Mouse (Mus musculus): Measurements from ENCODE around the gene Mmp27. TPM values are rescaled to one million over a fixed set of nuclear protein-coding genes. Genes with fewer than 3 reads are reported as not detected.
A peak's percentile ranks its signal among the peaks of the same experiment; 100 is the strongest.

Mmp27 gene
- polyA plus RNA-seq, 1 experiment from 2014 or later: not detected

GRCm38 (mm10) chr9:7567923-7568322 lies 3.3 kb upstream of the Mmp27 start:
- no peak overlapping the region for H3K4me2 ChIP-seq (replicated peaks)
- H3K9me3 ChIP-seq: no peaks in the 10 kb centered on the region
- no peaks in the 10 kb centered on the region for H3K4me1 ChIP-seq
- H3K27ac ChIP-seq (replicated peaks): no peak overlapping the region
- no peaks in the 10 kb centered on the region for H3K36me3 ChIP-seq
- H3K4me3 ChIP-seq: no peak overlapping the region
- no peak overlapping the region for H3K9ac ChIP-seq (replicated peaks)
- H3K27me3 ChIP-seq: no peaks in the 10 kb centered on the region
- ATAC-seq (ENCODE audit: low FRiP score, low read depth): no peak
- WGBS: 75% methylated on average over 2 of the region's 2 CpGs

GRCm38 (mm10) chr9:7570485-7570884 lies 711 bp upstream of the Mmp27 start:
- Histone ChIP-seq H3K9ac (replicated peaks) (no peak overlapping the region), H3K27ac (replicated peaks) (no peak overlapping the region), H3K27me3 (no peaks in the 10 kb centered on the region), H3K4me2 (replicated peaks) (no peak overlapping the region), H3K9me3 (no peaks in the 10 kb centered on the region), H3K36me3 (no peaks in the 10 kb centered on the region), H3K4me1 (no peaks in the 10 kb centered on the region), H3K4me3 (no peak overlapping the region)
- no peak for ATAC-seq (ENCODE audit: low FRiP score, low read depth)
- WGBS: 92% methylated on average over 1 of the region's 1 CpGs

- H3K36me3 ChIP-seq: no peaks in the 10 kb centered on the region
- H3K27ac ChIP-seq (replicated peaks): no peak overlapping the region
- no peaks in the 10 kb centered on the region for H3K9me3 ChIP-seq
- no peak overlapping the region for H3K9ac ChIP-seq (replicated peaks)
- no peak overlapping the region for H3K4me3 ChIP-seq
- no peaks in the 10 kb centered on the region for H3K27me3 ChIP-seq
- no peak for ATAC-seq (ENCODE audit: low FRiP score, low read depth)
- 87% methylated on average over 7 of the region's 7 CpGs for WGBS
- H3K4me1 ChIP-seq: no peaks in the 10 kb centered on the region
- H3K4me2 ChIP-seq (replicated peaks): no peak overlapping the region
These were observed 992 bp downstream of the Mmp27 start for GRCm38 (mm10) chr9:7572188-7572587.

GRCm38 (mm10) chr9:7572663-7573308 lies 1.6 kb downstream of the Mmp27 start:
- no peak overlapping the region for H3K4me3 ChIP-seq
- no peaks in the 10 kb centered on the region for H3K27me3 ChIP-seq
- H3K4me2 ChIP-seq (replicated peaks): no peak overlapping the region
- no peaks in the 10 kb centered on the region for H3K36me3 ChIP-seq
- ATAC-seq (ENCODE audit: low FRiP score, low read depth): no peak
- no peak overlapping the region for H3K9ac ChIP-seq (replicated peaks)
- no peaks in the 10 kb centered on the region for H3K4me1 ChIP-seq
- no peaks in the 10 kb centered on the region for H3K9me3 ChIP-seq
- WGBS: 78% methylated on average over 2 of the region's 2 CpGs
- H3K27ac ChIP-seq (replicated peaks): no peak overlapping the region

- Histone ChIP-seq H3K4me2 (replicated peaks) (no peak overlapping the region), H3K9me3 (no peaks in the 10 kb centered on the region), H3K4me1 (no peaks in the 10 kb centered on the region), H3K36me3 (no peaks in the 10 kb centered on the region), H3K9ac (replicated peaks) (no peak overlapping the region), H3K4me3 (no peak overlapping the region), H3K27ac (replicated peaks) (no peak overlapping the region), H3K27me3 (no peaks in the 10 kb centered on the region)
- no peak for ATAC-seq (ENCODE audit: low FRiP score, low read depth)
- 77% methylated on average over 3 of the region's 3 CpGs for WGBS
These were observed 4.3 kb downstream of the Mmp27 start for GRCm38 (mm10) chr9:7575526-7575925.

- 87% methylated on average over 2 of the region's 2 CpGs for WGBS
These were observed 6.2 kb downstream of the Mmp27 start for GRCm38 (mm10) chr9:7577371-7577770.

GRCm38 (mm10) chr9:7590063-7590462 lies 18.9 kb downstream of the Mmp27 start:
- Histone ChIP-seq H3K4me2 (replicated peaks) (no peak overlapping the region), H3K27me3 (no peaks in the 10 kb centered on the region), H3K9ac (replicated peaks) (no peak overlapping the region), H3K9me3 (no peaks in the 10 kb centered on the region), H3K36me3 (no peaks in the 10 kb centered on the region), H3K27ac (replicated peaks) (no peak overlapping the region), H3K4me3 (no peak overlapping the region), H3K4me1 (no peaks in the 10 kb centered on the region)
- no peak for ATAC-seq (ENCODE audit: low FRiP score, low read depth)
- WGBS: 78% methylated on average over 8 of the region's 8 CpGs

More at GRCm38 (mm10) chr9:7577371-7577770, 6.2 kb downstream of the Mmp27 start:
- H3K4me1 ChIP-seq: no peaks in the 10 kb centered on the region
- no peak for ATAC-seq (ENCODE audit: low FRiP score, low read depth)
- no peak overlapping the region for H3K9ac ChIP-seq (replicated peaks)
- no peaks in the 10 kb centered on the region for H3K36me3 ChIP-seq
- no peaks in the 10 kb centered on the region for H3K9me3 ChIP-seq
- no peak overlapping the region for H3K4me3 ChIP-seq
- H3K4me2 ChIP-seq (replicated peaks): no peak overlapping the region
- no peaks in the 10 kb centered on the region for H3K27me3 ChIP-seq
- H3K27ac ChIP-seq (replicated peaks): no peak overlapping the region

DNA sequence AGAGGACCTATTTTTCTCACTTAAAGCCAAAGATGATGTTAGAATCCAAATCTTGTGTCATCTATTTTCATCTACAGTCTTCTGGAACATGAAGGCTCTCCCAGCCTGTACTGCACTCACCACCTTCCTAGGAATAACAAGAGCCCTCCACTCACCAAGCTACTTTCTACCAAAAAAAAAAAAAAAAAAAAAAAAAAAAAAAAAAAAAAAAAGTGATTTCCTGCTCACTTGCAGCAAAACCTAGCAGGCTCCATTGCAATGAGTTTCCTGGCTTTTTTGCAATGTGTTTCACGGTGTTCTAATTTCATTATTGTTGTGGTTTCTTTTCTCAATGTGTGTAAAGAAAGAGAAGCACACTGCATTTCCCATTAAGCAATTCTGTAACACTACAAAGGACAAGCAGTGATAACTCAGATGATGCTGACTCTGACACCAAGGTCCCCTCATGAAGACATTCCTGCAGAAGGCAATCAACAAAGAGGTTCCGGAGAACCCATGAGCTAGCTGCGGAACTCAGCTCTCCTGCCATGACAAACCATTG lies 22.1 kb downstream of the Mmp27 start:
- H3K27me3 ChIP-seq: no peaks in the 10 kb centered on the region
- H3K27ac ChIP-seq (replicated peaks): no peak overlapping the region
- no peak overlapping the region for H3K9ac ChIP-seq (replicated peaks)
- no peak overlapping the region for H3K4me3 ChIP-seq
- 93% methylated on average over 3 of the region's 3 CpGs for WGBS
- no peaks in the 10 kb centered on the region for H3K9me3 ChIP-seq
- no peak overlapping the region for H3K4me2 ChIP-seq (replicated peaks)
- H3K36me3 ChIP-seq: no peaks in the 10 kb centered on the region
- no peak for ATAC-seq (ENCODE audit: low FRiP score, low read depth)
- no peaks in the 10 kb centered on the region for H3K4me1 ChIP-seq

DNA sequence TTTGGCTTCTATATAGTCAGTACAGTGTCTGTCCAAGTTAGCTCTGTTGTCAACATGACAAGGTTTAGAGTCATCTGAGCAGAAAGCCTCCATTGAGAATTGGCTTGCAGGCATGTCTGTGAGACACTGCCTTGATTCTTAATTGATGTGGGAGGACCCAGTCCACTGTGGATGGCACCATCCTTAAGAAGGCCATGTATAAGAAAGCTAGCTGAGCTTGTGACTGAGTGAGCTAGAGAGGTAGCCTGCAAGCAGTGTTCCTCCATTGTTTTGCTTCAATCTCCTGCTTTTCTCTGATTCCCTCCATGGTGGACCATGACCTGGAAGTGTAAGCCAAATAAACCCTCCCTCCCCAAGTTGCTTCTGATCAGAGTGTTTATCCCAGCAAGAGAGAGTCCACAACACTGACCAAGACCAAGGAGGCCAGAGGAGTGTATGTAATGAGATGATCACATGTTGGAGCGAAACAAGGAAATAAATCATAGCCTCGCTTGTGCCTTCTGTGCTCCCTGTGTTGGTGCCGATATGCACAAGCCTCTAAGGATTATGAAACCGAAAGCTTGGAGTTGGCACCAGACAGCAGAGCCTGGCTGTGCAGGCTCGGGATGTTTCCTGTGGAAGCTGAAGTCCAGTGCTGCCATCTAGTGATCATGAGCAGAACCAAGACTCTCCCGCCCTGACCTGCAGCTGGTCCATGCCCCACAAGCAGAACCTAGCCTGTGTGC lies 23.8 kb downstream of the Mmp27 start:
- WGBS: 10% methylated on average over 6 of the region's 6 CpGs
- no peaks in the 10 kb centered on the region for H3K9me3 ChIP-seq
- no peaks in the 10 kb centered on the region for H3K4me1 ChIP-seq
- H3K4me3 ChIP-seq: peak overlapping the region; percentile 24; the same call in 1 of the 2 replicates
- H3K36me3 ChIP-seq: no peaks in the 10 kb centered on the region
- H3K27ac ChIP-seq (replicated peaks): no peak overlapping the region
- H3K4me2 ChIP-seq (replicated peaks): peak overlapping the region; percentile 43
- H3K27me3 ChIP-seq: no peaks in the 10 kb centered on the region
- peak; percentile 98 for ATAC-seq (ENCODE audit: low FRiP score, low read depth)
- no peak overlapping the region for H3K9ac ChIP-seq (replicated peaks)

GRCm38 (mm10) chr9:7602982-7603742 lies 32.0 kb downstream of the Mmp27 start:
- no peak overlapping the region for H3K4me3 ChIP-seq
- H3K27me3 ChIP-seq: no peaks in the 10 kb centered on the region
- H3K36me3 ChIP-seq: no peaks in the 10 kb centered on the region
- H3K4me2 ChIP-seq (replicated peaks): no peak overlapping the region
- no peaks in the 10 kb centered on the region for H3K9me3 ChIP-seq
- no peaks in the 10 kb centered on the region for H3K4me1 ChIP-seq
- 6% methylated on average over 3 of the region's 3 CpGs for WGBS
- no peak overlapping the region for H3K9ac ChIP-seq (replicated peaks)
- H3K27ac ChIP-seq (replicated peaks): no peak overlapping the region
- peak; percentile 80 for ATAC-seq (ENCODE audit: low FRiP score, low read depth)

DNA sequence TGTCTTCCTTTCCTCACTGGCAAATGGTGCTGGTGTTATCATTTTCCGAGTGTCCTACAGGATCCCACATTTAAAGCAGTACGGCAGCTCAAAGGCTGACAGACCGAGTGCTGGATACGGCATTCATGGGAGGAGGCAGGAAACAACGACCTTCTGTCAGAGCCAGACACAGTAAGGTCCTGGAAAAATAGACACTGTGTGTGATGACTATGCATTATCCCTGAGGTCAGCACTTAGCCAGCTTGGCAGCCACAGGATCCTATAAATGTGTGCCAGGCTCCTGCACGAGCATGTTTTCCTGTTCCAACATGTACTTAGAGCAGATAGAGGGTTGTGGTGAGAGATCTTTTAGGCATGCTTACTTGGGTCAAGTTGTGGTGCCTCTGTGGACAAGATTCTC lies 32.8 kb downstream of the Mmp27 start:
- Histone ChIP-seq H3K4me2 (replicated peaks) (no peak overlapping the region), H3K9ac (replicated peaks) (no peak overlapping the region), H3K27me3 (no peaks in the 10 kb centered on the region), H3K9me3 (no peaks in the 10 kb centered on the region), H3K4me3 (no peak overlapping the region), H3K4me1 (no peaks in the 10 kb centered on the region), H3K36me3 (no peaks in the 10 kb centered on the region), H3K27ac (replicated peaks) (no peak overlapping the region)
- no peak for ATAC-seq (ENCODE audit: low FRiP score, low read depth)
- 84% methylated on average over 6 of the region's 6 CpGs for whole genome bisulfite sequencing

DNA sequence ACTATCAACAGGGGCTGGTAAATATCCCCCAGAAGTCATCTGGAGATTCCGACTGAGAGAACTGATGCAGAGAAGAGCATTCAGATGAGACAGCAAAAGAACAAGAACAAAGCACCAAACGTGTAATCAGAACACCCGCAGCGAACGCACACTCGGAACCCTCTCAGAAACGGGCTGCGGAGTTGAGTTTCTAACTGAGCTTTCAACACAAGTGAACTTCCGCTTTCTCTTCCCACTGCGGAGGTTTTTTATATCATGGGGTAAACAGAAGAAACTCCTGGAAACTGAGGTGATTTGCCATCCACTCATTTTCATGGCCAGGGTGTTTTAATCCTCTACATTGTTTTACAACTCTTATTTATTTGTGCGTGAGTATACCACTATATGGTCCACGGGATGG lies 34.4 kb downstream of the Mmp27 start:
- H3K27me3 ChIP-seq: no peaks in the 10 kb centered on the region
- no peak overlapping the region for H3K27ac ChIP-seq (replicated peaks)
- H3K9me3 ChIP-seq: no peaks in the 10 kb centered on the region
- no peak overlapping the region for H3K9ac ChIP-seq (replicated peaks)
- no peak overlapping the region for H3K4me2 ChIP-seq (replicated peaks)
- 87% methylated on average over 12 of the region's 12 CpGs for WGBS
- H3K4me1 ChIP-seq: no peaks in the 10 kb centered on the region
- H3K4me3 ChIP-seq: no peak overlapping the region
- no peaks in the 10 kb centered on the region for H3K36me3 ChIP-seq
- ATAC-seq (ENCODE audit: low FRiP score, low read depth): no peak
